Mouse (Mus musculus) Patski (cell line): ENCODE measurements around the gene Cachd1. TPM values are rescaled to one million over a fixed set of nuclear protein-coding genes. Genes with fewer than 3 reads are reported as not detected.

Source experiments
- ATAC-seq: fragments of 100-300 bp; one replicate; pipeline ENCODE4 v1.8.0; 2021
- CTCF ChIA-PET: fragments of 350-600 bp; sonication (Branson Sonifier 250); formaldehyde crosslinking; loops from one replicate; lab custom pipeline; 2022; ENCODE audit warnings: inconsistent platforms; lab: Charles Lee
- POLR2A ChIA-PET: fragments of 350-600 bp; sonication (Branson Sonifier 250); formaldehyde crosslinking; loops from one replicate; lab custom pipeline; 2022; ENCODE audit warnings: antibody characterized with exemption, inconsistent platforms; lab: Charles Lee
- DNase-seq: peaks from one replicate; pipeline ENCODE4 v3.0.0-alpha.2; 2011; ENCODE audit warnings: low read depth, low spot score
- H3K27me3 ChIP-seq: fragments of 371-371 bp; one replicate; pipeline ENCODE4 v1.5.1; 2021
- CTCF ChIP-seq: fragments of 100-300 bp; IDR thresholded peaks from one replicate; pipeline ENCODE4 v1.5.1; 2021
- in situ Hi-C: fragments of 300-500 bp; cut with MboI; formaldehyde crosslinking; loops from 3 replicates; pipeline ENCODE4 v1.11.1; 2018; ENCODE audit warnings: low pct_unique_long_range_greater_than_20kb, mixed read lengths
- polyA plus RNA-seq: library from polyadenylated mRNA; unstranded; gene quantifications from one replicate; pipeline ENCODE4 v1.2.3, GENCODE M21; 2021

Gene Cachd1
- polyA plus RNA-seq, 1 experiment from 2014 or later, result 16.6 TPM

DNA sequence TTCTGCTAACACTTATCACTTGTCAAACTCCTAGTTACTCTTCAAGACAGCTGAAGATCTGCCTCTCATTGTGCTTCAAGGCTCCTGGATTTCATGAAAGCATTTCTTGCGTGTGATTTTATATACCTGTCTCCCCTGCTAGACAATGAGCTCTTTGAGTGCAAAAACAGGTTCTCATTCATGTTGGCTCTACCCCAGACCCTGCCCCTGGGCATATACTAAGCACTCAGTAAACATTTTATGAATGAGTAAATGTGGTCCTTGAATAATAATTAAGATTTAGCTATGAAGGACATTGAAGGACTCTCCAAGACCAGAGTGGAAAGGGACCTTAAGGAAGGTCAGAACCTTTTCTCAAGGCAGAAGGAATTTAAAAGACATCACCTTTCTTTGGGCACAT lies 16.9 kb upstream of the Cachd1 start:
- POLR2A ChIA-PET, result no interaction called here
- no peak for DNase-seq
- TF ChIP-seq CTCF, result no peak
- no peaks in the 10 kb centered on the region for H3K27me3 ChIP-seq
- no peak for ATAC-seq
- CTCF ChIA-PET, result interaction anchor here (0.8 to 2.3 kb wide), 4 partner anchors 12 to 37 kb away, joined by 3 to 9 read pairs (median 3); partner anchors contain the start of gene Cachd1
- in situ Hi-C loops, result no loop called here

DNA sequence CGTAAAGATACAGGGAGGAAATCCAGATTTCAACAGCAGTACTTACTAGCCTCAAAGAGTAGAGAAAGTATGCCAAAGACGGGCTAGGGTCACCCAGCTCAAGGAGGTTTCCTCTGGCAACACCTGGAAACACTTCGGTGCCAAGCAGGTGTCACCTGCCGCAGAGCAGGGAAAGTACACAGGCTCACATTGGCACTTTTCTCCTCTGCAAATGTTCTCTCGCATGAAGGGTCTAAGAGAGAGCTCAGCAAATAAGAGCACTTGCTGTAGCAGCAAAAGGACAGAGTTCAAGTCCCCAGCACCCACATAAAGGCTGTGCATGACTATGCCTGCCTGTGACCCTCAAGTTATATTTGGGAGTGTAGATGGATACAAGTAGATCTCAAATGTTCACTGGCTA lies 16.1 kb upstream of the Cachd1 start:
- no peaks in the 10 kb centered on the region for H3K27me3 ChIP-seq
- DNase-seq (no peak), ATAC-seq (no peak)
- ChIA-PET CTCF (no interaction called here), POLR2A (no interaction called here)
- in situ Hi-C loops, result no loop called here
- TF ChIP-seq CTCF, result no peak

DNA sequence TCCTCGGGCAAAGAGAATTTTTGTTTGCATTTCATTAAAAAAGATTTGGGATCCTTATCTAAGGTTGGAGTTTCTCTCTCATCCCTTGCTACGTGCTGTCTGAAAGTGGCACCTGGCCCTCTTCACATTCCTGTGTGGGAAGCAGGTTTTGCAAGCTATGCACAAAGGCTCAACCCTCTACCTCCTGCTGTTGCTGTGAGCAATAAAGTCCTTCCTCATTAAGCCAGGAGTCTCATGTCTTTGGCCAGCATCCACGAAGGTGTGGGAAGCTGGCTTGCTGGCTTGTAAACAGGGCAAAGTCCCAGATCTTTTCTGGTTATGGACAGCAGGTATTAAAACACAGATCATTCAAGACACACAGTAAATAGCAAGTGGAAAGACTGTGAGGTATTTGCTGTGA lies 7.9 kb upstream of the Cachd1 start:
- POLR2A ChIA-PET, result interaction anchor here (0.6 kb wide), 2 partner anchors 13 to 1426 kb away, joined by 3 to 4 read pairs; no protein-coding TSS in a partner anchor
- ATAC-seq, result no peak
- TF ChIP-seq CTCF, result no peak
- no peak for DNase-seq
- CTCF ChIA-PET, result interaction anchor here (1.0 kb wide), 1 partner anchor 40 kb away, joined by 4 read pairs; no protein-coding TSS in a partner anchor
- H3K27me3 ChIP-seq, result no peaks in the 10 kb centered on the region
- in situ Hi-C loops, result no loop called here

DNA sequence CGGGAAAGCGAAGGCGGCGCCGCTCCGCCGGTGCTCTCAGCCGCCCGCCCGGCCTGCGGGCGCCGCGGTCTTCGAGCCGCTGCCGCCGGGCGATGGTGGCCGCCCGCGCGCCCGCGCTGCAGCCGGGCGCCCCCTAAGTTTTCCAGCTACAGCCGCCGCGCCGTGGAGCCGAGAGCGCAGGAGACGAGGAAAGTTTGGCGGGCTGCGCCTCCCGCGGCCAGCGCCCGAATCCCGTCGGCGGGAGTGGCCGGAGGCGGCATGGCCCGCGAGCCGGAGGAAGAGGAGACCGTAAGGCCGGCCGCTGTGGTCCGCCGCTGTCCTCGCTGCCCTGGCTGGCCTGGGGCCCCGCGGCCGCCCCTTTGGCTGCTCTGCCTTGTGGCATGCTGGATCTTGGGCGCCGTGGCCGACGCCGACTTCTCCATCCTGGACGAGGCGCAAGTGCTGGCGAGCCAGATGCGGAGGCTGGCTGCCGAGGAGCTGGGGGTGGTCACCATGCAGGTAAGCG lies 448 bp downstream of the Cachd1 start:
- TF ChIP-seq CTCF, result peak; percentile 41
- ATAC-seq (peak; percentile 48), DNase-seq (no peak)
- CTCF ChIA-PET, result interaction anchor here (1.4 kb wide), 1 partner anchor 18 kb away, joined by 9 read pairs; no protein-coding TSS in a partner anchor
- POLR2A ChIA-PET, result no interaction called here
- no peaks in the 10 kb centered on the region for H3K27me3 ChIP-seq
- in situ Hi-C loops, result loop anchor here (5.0 kb wide), 2 partner anchors 95 to 215 kb away; no protein-coding TSS in a partner anchor

DNA sequence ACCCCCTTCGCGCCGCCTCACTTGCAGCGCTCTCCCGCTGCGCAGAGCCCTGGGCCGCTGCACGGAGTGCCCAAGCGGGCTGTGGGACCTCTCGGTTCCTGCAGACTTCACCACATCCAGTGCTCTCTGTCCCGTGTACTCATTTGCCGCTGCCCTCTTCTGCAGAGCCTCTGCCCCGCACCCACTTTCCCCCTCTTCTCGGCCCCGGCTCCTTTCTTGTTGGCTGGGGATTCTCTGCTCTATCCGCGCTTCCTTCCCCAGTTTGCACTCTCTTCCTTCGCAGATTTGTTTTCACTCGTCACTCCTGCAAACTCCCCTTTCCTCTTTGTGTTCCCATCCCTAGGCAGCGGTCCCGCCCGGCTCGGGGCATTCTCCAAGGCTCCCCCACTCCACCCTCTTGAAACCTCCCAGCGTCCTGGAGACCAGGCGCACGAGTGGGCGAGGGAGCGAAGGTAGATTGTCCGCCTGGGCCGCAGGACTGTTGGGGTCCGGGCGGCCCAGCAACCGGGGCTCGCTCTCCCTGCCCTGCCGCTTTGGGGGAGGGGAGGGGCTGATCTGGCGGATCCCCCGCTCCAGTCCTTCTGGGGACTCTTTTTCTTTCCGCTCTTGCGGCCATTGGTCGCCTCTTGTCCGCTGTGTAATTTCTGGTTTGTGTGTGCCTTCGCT lies 1.0 kb downstream of the Cachd1 start:
- H3K27me3 ChIP-seq, result no peaks in the 10 kb centered on the region
- POLR2A ChIA-PET, result no interaction called here
- CTCF ChIA-PET, result no interaction called here
- DNase-seq (no peak), ATAC-seq (peak; percentile 52)
- in situ Hi-C loops, result loop anchor here (5.0 kb wide), 2 partner anchors 95 to 215 kb away; no protein-coding TSS in a partner anchor
- no peak for TF ChIP-seq CTCF

DNA sequence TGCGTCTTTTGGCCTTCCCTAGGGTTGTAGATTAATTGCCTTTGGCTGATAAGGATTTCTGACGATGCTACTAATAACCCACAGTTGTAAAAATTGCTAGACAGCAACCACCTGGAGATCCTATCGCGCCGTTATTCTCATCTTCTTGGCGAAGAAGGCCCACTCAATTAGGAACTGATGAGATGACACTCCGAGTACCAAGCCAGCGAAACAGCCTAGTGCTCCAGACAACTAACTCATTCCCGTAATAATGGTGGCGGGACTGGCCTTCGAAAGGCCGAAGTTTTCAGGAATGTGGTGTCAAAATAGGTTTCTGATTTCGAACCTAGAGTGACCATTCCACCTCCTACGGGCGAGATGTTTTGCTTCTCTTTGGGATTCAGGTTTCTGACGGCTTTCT lies 1.6 kb downstream of the Cachd1 start:
- in situ Hi-C loops, result loop anchor here (5.0 kb wide), 2 partner anchors 94 to 214 kb away; no protein-coding TSS in a partner anchor
- H3K27me3 ChIP-seq, result no peaks in the 10 kb centered on the region
- ATAC-seq (no peak), DNase-seq (no peak)
- ChIA-PET POLR2A (no interaction called here), CTCF (no interaction called here)
- TF ChIP-seq CTCF, result no peak

DNA sequence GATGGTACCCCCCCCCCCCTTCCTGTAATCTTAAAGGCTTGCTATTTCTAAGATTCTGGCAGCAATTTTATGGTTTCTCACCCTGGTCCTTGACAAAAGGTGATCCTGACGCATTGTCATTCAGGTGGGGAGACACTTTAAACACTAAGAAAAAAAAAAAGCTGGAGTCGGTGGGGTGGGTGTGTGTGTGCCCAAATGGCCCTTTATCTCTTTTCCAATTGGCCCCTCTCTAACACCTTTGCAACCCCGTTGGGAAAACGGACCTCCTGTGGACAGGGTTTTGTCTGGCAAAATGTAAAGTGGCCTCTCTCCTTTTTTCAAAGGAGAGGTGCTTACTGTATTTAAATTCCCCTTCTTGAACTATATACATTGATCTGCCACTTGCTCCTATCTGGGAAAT lies 2.5 kb downstream of the Cachd1 start:
- POLR2A ChIA-PET, result interaction anchor here (0.6 kb wide), 1 partner anchor 109 kb away, joined by 4 read pairs; no protein-coding TSS in a partner anchor
- CTCF ChIA-PET, result no interaction called here
- H3K27me3 ChIP-seq, result no peaks in the 10 kb centered on the region

DNA sequence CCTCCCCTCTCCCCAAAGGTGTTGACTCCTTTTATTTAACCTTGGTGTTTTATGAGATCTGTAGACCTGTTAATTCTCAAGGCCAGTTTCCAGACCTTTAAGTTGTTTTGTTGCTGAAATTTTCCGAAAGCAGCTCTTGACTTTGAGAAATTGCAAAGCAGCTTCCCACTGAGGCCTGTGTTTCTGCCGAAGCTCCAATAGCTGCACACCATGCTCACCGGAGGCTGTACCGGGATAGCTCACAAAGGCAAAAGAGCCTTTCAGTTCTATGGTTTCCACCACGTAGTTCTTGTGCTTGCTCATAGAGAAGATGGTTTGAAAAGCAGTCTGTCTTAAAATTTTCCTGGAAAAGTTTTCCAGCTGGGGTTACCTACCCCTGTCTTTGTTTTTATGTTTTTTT lies 3.2 kb downstream of the Cachd1 start:
- no peak for ATAC-seq
- no peaks in the 10 kb centered on the region for H3K27me3 ChIP-seq
- no peak for DNase-seq
- no peak for TF ChIP-seq CTCF
- ChIA-PET CTCF (interaction anchor here (0.7 to 0.9 kb wide), 3 partner anchors 8 to 58 kb away, joined by 3 to 4 read pairs (median 3); no protein-coding TSS in a partner anchor), POLR2A (interaction anchor here (0.7 kb wide), 1 partner anchor 1861 kb away, joined by 7 read pairs; no protein-coding TSS in a partner anchor)
- in situ Hi-C loops, result loop anchor here (5.0 kb wide), 2 partner anchors 93 to 213 kb away; no protein-coding TSS in a partner anchor

More for the DNA sequence above, 2.5 kb downstream of the Cachd1 start:
- DNase-seq (no peak), ATAC-seq (no peak)
- no peak for TF ChIP-seq CTCF
- in situ Hi-C loops, result loop anchor here (5.0 kb wide), 2 partner anchors 93 to 213 kb away; no protein-coding TSS in a partner anchor

DNA sequence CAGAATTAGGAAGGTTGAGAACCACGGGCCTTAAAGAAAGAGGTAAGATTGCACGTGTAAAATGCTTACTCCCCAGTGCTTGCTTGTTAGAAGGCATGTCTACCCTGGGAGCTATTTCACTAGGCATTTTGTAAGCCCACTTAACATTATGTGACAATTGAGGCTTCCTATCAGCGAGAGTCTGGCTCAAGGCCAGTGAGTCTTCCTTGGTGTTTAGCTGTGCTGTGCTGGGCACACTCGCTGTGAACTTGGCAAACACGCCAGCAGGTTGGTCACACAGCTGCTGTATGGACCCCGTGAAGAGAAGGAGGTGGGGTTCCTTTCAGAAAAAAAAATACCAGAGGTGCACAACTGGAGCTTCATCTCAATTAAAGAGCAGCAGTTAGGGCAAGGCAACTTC lies 4.4 kb downstream of the Cachd1 start:
- no peak for DNase-seq
- no peak for ATAC-seq
- no peaks in the 10 kb centered on the region for H3K27me3 ChIP-seq
- CTCF ChIA-PET, result no interaction called here
- TF ChIP-seq CTCF, result no peak
- in situ Hi-C loops, result no loop called here
- POLR2A ChIA-PET, result no interaction called here

DNA sequence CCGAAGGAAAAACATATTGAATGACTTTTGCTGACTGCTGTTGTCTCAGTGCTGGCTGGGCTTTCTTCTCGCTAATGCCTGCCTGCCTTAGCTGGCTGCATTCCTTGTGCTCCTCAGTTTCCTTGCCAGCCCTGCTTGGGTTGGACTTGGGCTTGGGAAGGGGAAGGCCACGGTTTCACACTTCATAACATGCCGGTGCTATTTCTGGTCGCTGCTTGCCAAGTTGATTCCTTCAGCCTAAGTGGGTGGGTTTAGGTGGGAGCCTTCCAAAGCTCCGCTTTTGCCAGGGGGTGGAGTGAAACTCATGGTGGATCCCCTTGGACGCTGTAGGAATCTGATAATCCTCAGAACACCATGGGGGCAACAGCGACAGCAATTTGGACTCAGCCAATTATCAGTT lies 5.9 kb downstream of the Cachd1 start:
- no peaks in the 10 kb centered on the region for H3K27me3 ChIP-seq
- ChIA-PET CTCF (interaction anchor here (1.1 kb wide), 1 partner anchor 36 kb away, joined by 3 read pairs; no protein-coding TSS in a partner anchor), POLR2A (no interaction called here)
- TF ChIP-seq CTCF, result no peak
- ATAC-seq (no peak), DNase-seq (no peak)
- in situ Hi-C loops, result no loop called here

DNA sequence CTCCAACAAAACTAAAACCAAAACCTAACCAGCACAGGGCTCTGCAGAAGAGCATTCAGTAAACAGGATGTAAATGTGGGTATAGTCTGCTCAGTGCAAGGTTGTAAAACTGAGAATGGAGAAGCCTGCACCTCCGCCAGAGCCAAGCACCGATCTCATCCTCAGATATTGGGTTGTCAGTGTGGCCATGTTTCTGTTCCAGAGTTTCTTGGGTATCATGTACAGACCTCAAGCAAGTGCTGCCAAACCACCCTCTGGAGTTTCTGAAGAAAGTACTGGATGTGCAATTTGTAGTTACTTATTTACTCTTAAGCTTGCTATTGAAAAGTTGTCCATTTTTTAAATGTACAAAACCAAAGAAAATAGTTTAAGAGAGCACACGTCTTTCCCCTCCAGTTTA lies 6.4 kb downstream of the Cachd1 start:
- ATAC-seq (no peak), DNase-seq (no peak)
- ChIA-PET POLR2A (no interaction called here), CTCF (interaction anchor here (1.1 kb wide), 1 partner anchor 37 kb away, joined by 3 read pairs; no protein-coding TSS in a partner anchor)
- in situ Hi-C loops, result no loop called here
- no peak for TF ChIP-seq CTCF
- no peaks in the 10 kb centered on the region for H3K27me3 ChIP-seq
